Mouse (Mus musculus): Measurements from ENCODE around the gene Wwox. TPM values are rescaled to one million over a fixed set of nuclear protein-coding genes. Genes with fewer than 3 reads are reported as not detected.

The Wwox gene
- total and polyA plus RNA-seq, 3 experiments = 7.8 to 11.5 (median 9.1) TPM

- H3K27ac ChIP-seq (ENCODE audit: insufficient read depth, low read depth) = no peak overlapping the region
- no peaks in the 10 kb centered on the region for H3K4me1 ChIP-seq (ENCODE audit: control insufficient read depth in 1 of 2, insufficient read depth in 2 of 2)
- H3K4me2 ChIP-seq (ENCODE audit: insufficient read depth, low read depth, poor library complexity, severe bottlenecking) = no peak overlapping the region
- no peaks in the 10 kb centered on the region for H3K27me3 ChIP-seq (replicated peaks)
- H3K36me3 ChIP-seq (replicated peaks in 1 of 2; ENCODE audit: control insufficient read depth in 1 of 2, insufficient read depth in 1 of 2, low read length in 1 of 2) = peaks cover 0 to 12% of the 10 kb centered on the region in 2 experiments
- no peak for TF ChIP-seq RCOR1 (conservative IDR thresholded peaks at IDR 0.05; ENCODE audit: low read depth, low read length)
- TF ChIP-seq SIN3A (IDR thresholded peaks at IDR 0.05; ENCODE audit: low read length) = no peak
- TF ChIP-seq POLR2AphosphoS2 (IDR thresholded peaks at IDR 0.05; ENCODE audit: low read depth, low read length) = no peak
- TF ChIP-seq ELF1 (IDR thresholded peaks at IDR 0.05; ENCODE audit: low read depth, low read length) = no peak
- no peak for TF ChIP-seq KAT2A (IDR thresholded peaks at IDR 0.05; ENCODE audit: insufficient replicate concordance, low read length)
- TF ChIP-seq ZKSCAN1 (IDR thresholded peaks at IDR 0.05; ENCODE audit: borderline replicate concordance, low read depth, low read length) = no peak
- TF ChIP-seq RAD21 (IDR thresholded peaks at IDR 0.05; ENCODE audit: low read depth, low read length) = no peak
- in situ Hi-C loops (cut with MboI; ENCODE audit: low pct_ligation_motif_present, low pct_unique_long_range_greater_than_20kb, low sequenced_read_pairs) = no loop called here
- dilution Hi-C loops (cut with MboI; ENCODE audit: extremely low pct_ligation_motif_present, extremely low pct_unique_long_range_greater_than_20kb, low sequenced_read_pairs) = no loop called here
- no peaks in the 10 kb centered on the region for H3K9me3 ChIP-seq (replicated peaks; ENCODE audit: low read length)
- no peak overlapping the region for H3K9ac ChIP-seq (ENCODE audit: insufficient read depth, low read depth)
- no peak overlapping the region for H3K4me3 ChIP-seq (replicated peaks in 1 of 3; ENCODE audit: low read depth in 2 of 3, low read length in 2 of 3, poor library complexity in 1 of 3)
- H3K79me2 ChIP-seq (replicated peaks; ENCODE audit: control insufficient read depth, extremely low read depth, insufficient read depth, poor library complexity, severe bottlenecking) = no peaks in the 10 kb centered on the region
- no peak for DNase-seq (ENCODE audit: extremely low read depth)
Observed at GRCm38 (mm10) chr8:114707538-114708138, 268.2 kb downstream of the Wwox start.

- Histone ChIP-seq H3K27ac (ENCODE audit: insufficient read depth, low read depth) (no peak overlapping the region), H3K27me3 (replicated peaks) (no peaks in the 10 kb centered on the region), H3K9me3 (replicated peaks; ENCODE audit: low read length) (no peaks in the 10 kb centered on the region), H3K36me3 (replicated peaks in 1 of 2; ENCODE audit: control insufficient read depth in 1 of 2, insufficient read depth in 1 of 2, low read length in 1 of 2) (peaks cover 0 to 5% of the 10 kb centered on the region in 2 experiments), H3K4me2 (ENCODE audit: insufficient read depth, low read depth, poor library complexity, severe bottlenecking) (no peak overlapping the region), H3K79me2 (replicated peaks; ENCODE audit: control insufficient read depth, extremely low read depth, insufficient read depth, poor library complexity, severe bottlenecking) (no peaks in the 10 kb centered on the region), H3K9ac (ENCODE audit: insufficient read depth, low read depth) (no peak overlapping the region), H3K4me3 (replicated peaks in 1 of 3; ENCODE audit: low read depth in 2 of 3, low read length in 2 of 3, poor library complexity in 1 of 3) (no peak overlapping the region), H3K4me1 (ENCODE audit: control insufficient read depth in 1 of 2, insufficient read depth in 2 of 2) (no peaks in the 10 kb centered on the region)
- in situ Hi-C loops (cut with MboI; ENCODE audit: low pct_ligation_motif_present, low pct_unique_long_range_greater_than_20kb, low sequenced_read_pairs) (no loop called here), dilution Hi-C loops (cut with MboI; ENCODE audit: extremely low pct_ligation_motif_present, extremely low pct_unique_long_range_greater_than_20kb, low sequenced_read_pairs) (no loop called here)
- TF ChIP-seq CHD2 (IDR thresholded peaks at IDR 0.05; ENCODE audit: low read length) = no peak
- no peak for TF ChIP-seq ZNF384 (IDR thresholded peaks at IDR 0.05; ENCODE audit: low read depth, low read length)
- no peak for TF ChIP-seq MEF2A (IDR thresholded peaks at IDR 0.05; ENCODE audit: borderline replicate concordance, low read depth, low read length)
- TF ChIP-seq JUN (IDR thresholded peaks at IDR 0.05; ENCODE audit: insufficient read depth, low read depth, low read length) = no peak
- TF ChIP-seq PAX5 (IDR thresholded peaks at IDR 0.05; ENCODE audit: low read length) = no peak
- no peak for TF ChIP-seq ELF1 (IDR thresholded peaks at IDR 0.05; ENCODE audit: low read depth, low read length)
- TF ChIP-seq MYC (IDR thresholded peaks at IDR 0.05; ENCODE audit: low read depth, low read length) = no peak
- TF ChIP-seq SIN3A (IDR thresholded peaks at IDR 0.05; ENCODE audit: low read length) = no peak
- no peak for TF ChIP-seq MAX (IDR thresholded peaks at IDR 0.05; ENCODE audit: low read length)
- peak; percentile 19 for TF ChIP-seq RAD21 (IDR thresholded peaks at IDR 0.05; ENCODE audit: low read depth, low read length)
- peak; percentile 54 to 70 for TF ChIP-seq CTCF (conservative IDR thresholded peaks at IDR 0.05 in 1 of 2, IDR thresholded peaks at IDR 0.05 in 1 of 2; ENCODE audit: low read depth in 2 of 2, low read length in 2 of 2)
- TF ChIP-seq TBP (conservative IDR thresholded peaks at IDR 0.05; ENCODE audit: low read depth, low read length) = no peak
- TF ChIP-seq ZKSCAN1 (IDR thresholded peaks at IDR 0.05; ENCODE audit: borderline replicate concordance, low read depth, low read length) = no peak
- no peak for TF ChIP-seq JUND (conservative IDR thresholded peaks at IDR 0.05; ENCODE audit: low read depth, low read length)
- no peak for TF ChIP-seq USF1 (IDR thresholded peaks at IDR 0.05; ENCODE audit: low read depth, low read length)
- TF ChIP-seq SMC3 (IDR thresholded peaks at IDR 0.05; ENCODE audit: low read depth, low read length) = peak; percentile 48
- no peak for TF ChIP-seq BHLHE40 (IDR thresholded peaks at IDR 0.05; ENCODE audit: low read depth, low read length)
- TF ChIP-seq NELFE (IDR thresholded peaks at IDR 0.05; ENCODE audit: low read depth, low read length) = no peak
- TF ChIP-seq POLR2A (IDR thresholded peaks at IDR 0.05; ENCODE audit: low read depth, low read length) = no peak
- peak; percentile 35 for DNase-seq (ENCODE audit: extremely low read depth)
Observed at GRCm38 (mm10) chr8:114715318-114716070, 276.0 kb downstream of the Wwox start.
